In genomic region chr7:29314844-29315628, GRCm38 (mm10) we compare ENCODE assay signal across 8 mouse cellular contexts. TPM values are rescaled to one million over a fixed set of nuclear protein-coding genes. Genes with fewer than 3 reads are reported as not detected.
DNase-seq lines count a peak whose midpoint lies in the region; ATAC-seq and TF ChIP-seq lines count a peak whose summit lies in the region.

No protein-coding gene starts in this region.

- no peak for TF ChIP-seq CTCF in thymus, adult 2 months (IDR thresholded peaks at IDR 0.05; ENCODE audit: borderline replicate concordance, control insufficient read depth, extremely low read depth, insufficient read depth, low read length, poor library complexity)

- intact Hi-C loops in heart, postnatal 10 days (cut with DNase I) = loop anchor here (5.0 kb wide), 1 partner anchor 47 kb away; no protein-coding TSS in a partner anchor

- TF ChIP-seq POLR2A in thymus, adult 2 months (IDR thresholded peaks at IDR 0.05; ENCODE audit: control insufficient read depth, extremely low read depth, insufficient read depth, low read length, poor library complexity) = no peak

- H3K9me3 ChIP-seq in hindbrain, embryonic 13.5 days = no peaks in the 10 kb centered on the region
- no peaks in the 10 kb centered on the region for H3K9me3 ChIP-seq in midbrain, embryonic 10.5 days (replicated peaks)

- no peak overlapping the region; the same call in 1 of the 2 replicates for H3K4me3 ChIP-seq in hindbrain, embryonic 13.5 days
- H3K4me3 ChIP-seq in midbrain, embryonic 10.5 days = peak overlapping the region; percentile 26
- no peak overlapping the region for H3K4me3 ChIP-seq in thymus, adult 2 months (ENCODE audit: control insufficient read depth, insufficient read depth, low read length)

- peaks cover 49% of the 10 kb centered on the region for H3K36me3 ChIP-seq in hindbrain, embryonic 13.5 days
- H3K36me3 ChIP-seq in midbrain, embryonic 10.5 days = peaks cover 62% of the 10 kb centered on the region
- no peaks in the 10 kb centered on the region for H3K36me3 ChIP-seq in thymus, adult 2 months (ENCODE audit: control insufficient read depth, insufficient read depth, low read length)

- WGBS in hindbrain, embryonic 13.5 days = 40% methylated on average over 13 of the region's 13 CpGs
- 65% methylated on average over 13 of the region's 13 CpGs for WGBS in midbrain, embryonic 10.5 days
- 21% methylated on average over 13 of the region's 13 CpGs for WGBS in thymus, adult 2 months

- no peaks in the 10 kb centered on the region for H3K27me3 ChIP-seq in hindbrain, embryonic 13.5 days
- H3K27me3 ChIP-seq in midbrain, embryonic 10.5 days (ENCODE audit: low read depth, poor library complexity, severe bottlenecking) = peaks cover 19% of the 10 kb centered on the region
- no peaks in the 10 kb centered on the region for H3K27me3 ChIP-seq in thymus, adult 2 months (ENCODE audit: control insufficient read depth, insufficient read depth, low read length)

- H3K4me2 ChIP-seq in hindbrain, embryonic 13.5 days = peak overlapping the region; percentile 40

- H3K27ac ChIP-seq in hindbrain, embryonic 13.5 days = peak overlapping the region; percentile 99
- H3K27ac ChIP-seq in midbrain, embryonic 10.5 days (replicated peaks) = peak overlapping the region; percentile 94
- H3K27ac ChIP-seq in thymus, adult 2 months (ENCODE audit: control insufficient read depth, insufficient read depth, low read length) = no peak overlapping the region

- no peak for ATAC-seq in hindbrain, embryonic 13.5 days (ENCODE audit: low FRiP score)
- no peak for ATAC-seq in activated CD4-positive, CD25-positive, alpha-beta regulatory T cell, adult 4 months

- peaks cover 96% of the 10 kb centered on the region for H3K4me1 ChIP-seq in hindbrain, embryonic 13.5 days (replicated peaks)
- peaks cover 94% of the 10 kb centered on the region for H3K4me1 ChIP-seq in midbrain, embryonic 10.5 days
- H3K4me1 ChIP-seq in thymus, adult 2 months (replicated peaks; ENCODE audit: control insufficient read depth, insufficient read depth, low read length) = peaks cover 56% of the 10 kb centered on the region

- peak overlapping the region; percentile 66 for H3K9ac ChIP-seq in hindbrain, embryonic 13.5 days

- DNase-seq in Muller cell, postnatal 12 days (ENCODE audit: inconsistent ontology term) = peak; percentile 86
- peak; percentile 63 for DNase-seq in embryo, embryonic 11 days
- peak; percentile 82 for DNase-seq in midbrain, embryonic 10.5 days (ENCODE audit: low spot score)
- no peak for DNase-seq in heart, postnatal 10 days
- DNase-seq in thymus, adult 2 months = no peak
- no peak for DNase-seq in kidney, postnatal 25 days

RNA-seq across cellular contexts. Expression of gene Dpf1, which starts 11.3 kb away (rescaled TPM):
- 187 and 197 TPM in 2 replicates for polyA plus RNA-seq in hindbrain, embryonic 13.5 days (2015; fragmentation: Nextera tagmentation; extraction: Ambion mirVana)
- polyA plus RNA-seq in midbrain, embryonic 10.5 days (2016; fragmentation: Nextera tagmentation; extraction: Ambion mirVana) = 38.8 and 55.4 TPM in 2 replicates
- 1 to 10 TPM in 1 of 2 experiments, under 1 TPM in 1; 0.45 to 2.1 TPM for total RNA-seq in heart, postnatal 10 days (2021)
- 1.6 and 1.8 TPM in 2 replicates for polyA plus RNA-seq in thymus, adult 2 months (2012; rRNA removed)
- polyA plus RNA-seq in activated CD4-positive, CD25-positive, alpha-beta regulatory T cell, adult 4 months (2017; shearing (Covaris generic)) = not detected

RNA-seq across cellular contexts. Expression of gene Ppp1r14a, which starts 25.9 kb away (rescaled TPM):
- 8.6 and 13.1 TPM in 2 replicates for polyA plus RNA-seq in hindbrain, embryonic 13.5 days (2015; fragmentation: Nextera tagmentation; extraction: Ambion mirVana)
- polyA plus RNA-seq in midbrain, embryonic 10.5 days (2016; fragmentation: Nextera tagmentation; extraction: Ambion mirVana) = 21.9 and 22.2 TPM in 2 replicates
- 10 to 100 TPM; 21.2 to 27.8 TPM for total RNA-seq in heart, postnatal 10 days (2021)
- polyA plus RNA-seq in thymus, adult 2 months (2012; rRNA removed) = 5.4 and 5.8 TPM in 2 replicates
- not detected for polyA plus RNA-seq in activated CD4-positive, CD25-positive, alpha-beta regulatory T cell, adult 4 months (2017; shearing (Covaris generic))

RNA-seq across cellular contexts. Expression of gene Spint2, which starts 33.3 kb away (rescaled TPM):
- polyA plus RNA-seq in hindbrain, embryonic 13.5 days (2015; fragmentation: Nextera tagmentation; extraction: Ambion mirVana) = 42.4 and 44.0 TPM in 2 replicates
- 20.5 and 20.8 TPM in 2 replicates for polyA plus RNA-seq in midbrain, embryonic 10.5 days (2016; fragmentation: Nextera tagmentation; extraction: Ambion mirVana)
- 10 to 100 TPM; 53.3 to 62.7 TPM for total RNA-seq in heart, postnatal 10 days (2021)
- 426 and 460 TPM in 2 replicates for polyA plus RNA-seq in thymus, adult 2 months (2012; rRNA removed)
- 10 to 100 TPM; 66.6 to 70.2 TPM for polyA plus RNA-seq in activated CD4-positive, CD25-positive, alpha-beta regulatory T cell, adult 4 months (2017; shearing (Covaris generic))

Comparison
In these comparisons a context has a peak if more than half of its experiments do, and no peak if none do; other contexts are left out.
1. DNase-seq: peak in Muller cell, postnatal 12 days (single experiment), embryo, embryonic 11 days (single experiment) and midbrain, embryonic 10.5 days (single experiment); none in heart, postnatal 10 days (0 of 2), thymus, adult 2 months (single experiment) and kidney, postnatal 25 days (0 of 2).
2. RNA of gene Dpf1, which starts 11.3 kb away (polyA plus RNA-seq): 187 to 197 TPM in hindbrain, embryonic 13.5 days and 38.8 to 55.4 TPM in midbrain, embryonic 10.5 days; 1.6 to 1.8 TPM in thymus, adult 2 months and not detected in activated CD4-positive, CD25-positive, alpha-beta regulatory T cell, adult 4 months; every median in the first group is over 10 times any median in the second.